Mouse (Mus musculus) myocyte (in vitro differentiated cells): ENCODE measurements around the gene Kalrn. TPM values are rescaled to one million over a fixed set of nuclear protein-coding genes. Genes with fewer than 3 reads are reported as not detected.

Experiments used
- H3K27me3 ChIP-seq: one replicate; pipeline ENCODE4 v1.6.1; 2011; ENCODE audit not compliant: control insufficient read depth, insufficient read depth, insufficient read length
- H3K36me3 ChIP-seq: one replicate; pipeline ENCODE4 v1.6.1; 2011; ENCODE audit not compliant: control insufficient read depth, insufficient read depth
- H3K4me2 ChIP-seq: one replicate; pipeline ENCODE4 v1.6.1; 2011; ENCODE audit warnings: low read depth, control low read depth
- H3K4me3 ChIP-seq: one replicate; pipeline ENCODE4 v1.5.1; 2011; ENCODE audit warnings: mild to moderate bottlenecking, control low read depth, moderate library complexity
- H3K79me2 ChIP-seq: one replicate; pipeline ENCODE4 v1.6.1; 2011; ENCODE audit not compliant: control insufficient read depth, insufficient read depth
- H3ac ChIP-seq: one replicate; pipeline ENCODE4 v1.6.1; 2011; ENCODE audit not compliant: control insufficient read depth, insufficient read length
- CEBPB ChIP-seq: IDR thresholded peaks from 2 replicates; pipeline ENCODE4 v1.6.1; 2011; ENCODE audit warnings: mild to moderate bottlenecking, moderate library complexity; ENCODE audit not compliant: poor library complexity, insufficient read depth, severe bottlenecking
- E2F4 ChIP-seq: IDR thresholded peaks from one replicate; pipeline ENCODE4 v1.6.1; 2011; ENCODE audit warnings: mild to moderate bottlenecking, control low read depth, moderate library complexity; ENCODE audit not compliant: insufficient read depth
- MAX ChIP-seq: IDR thresholded peaks from one replicate; pipeline ENCODE4 v1.6.1; 2011; ENCODE audit warnings: low read depth, mild to moderate bottlenecking, control low read depth
- MYOD1 ChIP-seq, 3 experiments: IDR thresholded peaks; one replicate each; pipeline ENCODE4 v1.6.1; 2011; ENCODE audit warnings: control low read depth in 2 of 3, low read depth in 2 of 3, mild to moderate bottlenecking in 2 of 3, moderate library complexity in 1 of 3; ENCODE audit not compliant: insufficient read length in 2 of 3, control insufficient read depth in 1 of 3
- MYOG ChIP-seq, 3 experiments: IDR thresholded peaks; one replicate each; pipeline ENCODE4 v1.6.1; 2011; ENCODE audit warnings: control low read depth in 2 of 3, low read depth in 2 of 3, mild to moderate bottlenecking in 2 of 3; ENCODE audit not compliant: insufficient read length in 2 of 3, control insufficient read depth in 1 of 3, insufficient read depth in 1 of 3
- POLR2A ChIP-seq: IDR thresholded peaks from one replicate; pipeline ENCODE4 v1.6.1; 2011; ENCODE audit warnings: low read depth, mild to moderate bottlenecking, control low read depth, moderate library complexity; ENCODE audit not compliant: insufficient read length
- POLR2AphosphoS2 ChIP-seq: IDR thresholded peaks from one replicate; pipeline ENCODE4 v1.6.1; 2011; ENCODE audit warnings: low read depth, control low read depth; ENCODE audit not compliant: insufficient read length
- REST ChIP-seq: IDR thresholded peaks from one replicate; pipeline ENCODE4 v1.6.1; 2011; ENCODE audit warnings: mild to moderate bottlenecking, control low read depth, moderate library complexity; ENCODE audit not compliant: insufficient read depth, insufficient read length
- SRF ChIP-seq: IDR thresholded peaks from one replicate; pipeline ENCODE4 v1.6.1; 2011; ENCODE audit warnings: low read depth; ENCODE audit not compliant: control insufficient read depth, insufficient read length
- TCF12 ChIP-seq: IDR thresholded peaks from one replicate; pipeline ENCODE4 v1.6.1; 2011; ENCODE audit warnings: mild to moderate bottlenecking, control low read depth; ENCODE audit not compliant: poor library complexity, insufficient read depth, severe bottlenecking
- TCF3 ChIP-seq: IDR thresholded peaks from one replicate; pipeline ENCODE4 v1.6.1; 2011; ENCODE audit warnings: low read depth, control low read depth; ENCODE audit not compliant: insufficient read length
- USF1 ChIP-seq: IDR thresholded peaks from one replicate; pipeline ENCODE4 v1.6.1; 2011; ENCODE audit warnings: low read depth, mild to moderate bottlenecking, control low read depth, moderate library complexity
- polyA plus RNA-seq: library from polyadenylated mRNA; unstranded; fragments of >200 nt; fragmentation: generic; extraction: Trizol; gene quantifications from one replicate; pipeline ENCODE4 v1.2.1, GENCODE M21; 2012; ENCODE audit warnings: missing spikeins

The Kalrn gene
- polyA plus RNA-seq, 1 experiment: 5.5 TPM

- H3K4me2 ChIP-seq: no peak overlapping the region
- TF ChIP-seq MAX (no peak), TCF12 (no peak), MYOG (IDR thresholded peaks at IDR 0.05; ENCODE audit: control insufficient read depth in 1 of 3, insufficient read depth in 1 of 3, insufficient read length in 2 of 3, low read depth in 2 of 3) (no peak), SRF (no peak), REST (no peak), USF1 (no peak), CEBPB (no peak), POLR2A (no peak), TCF3 (no peak), E2F4 (no peak), MYOD1 (IDR thresholded peaks at IDR 0.05; ENCODE audit: control insufficient read depth in 1 of 3, insufficient read length in 2 of 3, low read depth in 2 of 3) (no peak)
- H3K4me3 ChIP-seq: no peak overlapping the region
- no peaks in the 10 kb centered on the region for H3K27me3 ChIP-seq
- no peak overlapping the region for H3ac ChIP-seq
- no peaks in the 10 kb centered on the region for H3K79me2 ChIP-seq
- no peaks in the 10 kb centered on the region for H3K36me3 ChIP-seq
These were observed 642.5 kb downstream of the Kalrn start for GRCm38 (mm10) chr16:33930785-33931184.

GRCm38 (mm10) chr16:33928788-33929462, 644.4 kb downstream of the Kalrn start:
- no peaks in the 10 kb centered on the region for H3K79me2 ChIP-seq
- TF ChIP-seq REST (no peak), POLR2A (no peak), MYOG (IDR thresholded peaks at IDR 0.05; ENCODE audit: control insufficient read depth in 1 of 3, insufficient read depth in 1 of 3, insufficient read length in 2 of 3, low read depth in 2 of 3) (no peak), POLR2AphosphoS2 (no peak), SRF (no peak), CEBPB (no peak), TCF3 (no peak), E2F4 (no peak), MAX (no peak), MYOD1 (IDR thresholded peaks at IDR 0.05; ENCODE audit: control insufficient read depth in 1 of 3, insufficient read length in 2 of 3, low read depth in 2 of 3) (no peak)
- no peaks in the 10 kb centered on the region for H3K27me3 ChIP-seq
- H3K4me3 ChIP-seq: no peak overlapping the region
- no peak overlapping the region for H3ac ChIP-seq
- no peak overlapping the region for H3K4me2 ChIP-seq
- peaks cover 4% of the 10 kb centered on the region for H3K36me3 ChIP-seq

- Histone ChIP-seq H3K27me3 (no peaks in the 10 kb centered on the region), H3K4me3 (no peak overlapping the region), H3ac (no peak overlapping the region), H3K79me2 (no peaks in the 10 kb centered on the region), H3K36me3 (peaks cover 5% of the 10 kb centered on the region), H3K4me2 (no peak overlapping the region)
- TF ChIP-seq POLR2A (no peak), MYOD1 (IDR thresholded peaks at IDR 0.05; ENCODE audit: control insufficient read depth in 1 of 3, insufficient read length in 2 of 3, low read depth in 2 of 3) (no peak)
These were observed 646.0 kb downstream of the Kalrn start for GRCm38 (mm10) chr16:33927263-33927824.

GRCm38 (mm10) chr16:33923758-33924157, 649.6 kb downstream of the Kalrn start:
- no peaks in the 10 kb centered on the region for H3K27me3 ChIP-seq
- no peak overlapping the region for H3ac ChIP-seq
- H3K36me3 ChIP-seq: peaks cover 9% of the 10 kb centered on the region
- H3K4me3 ChIP-seq: no peak overlapping the region
- no peak overlapping the region for H3K4me2 ChIP-seq
- TF ChIP-seq REST (no peak), SRF (no peak), MYOG (IDR thresholded peaks at IDR 0.05; ENCODE audit: control insufficient read depth in 1 of 3, insufficient read depth in 1 of 3, insufficient read length in 2 of 3, low read depth in 2 of 3) (no peak), CEBPB (no peak), POLR2AphosphoS2 (no peak), MAX (no peak), TCF3 (no peak), POLR2A (no peak), MYOD1 (IDR thresholded peaks at IDR 0.05; ENCODE audit: control insufficient read depth in 1 of 3, insufficient read length in 2 of 3, low read depth in 2 of 3) (no peak), TCF12 (no peak), E2F4 (no peak), USF1 (no peak)
- H3K79me2 ChIP-seq: no peaks in the 10 kb centered on the region

- no peak overlapping the region for H3K4me3 ChIP-seq
- no peak overlapping the region for H3ac ChIP-seq
- peak overlapping the region; percentile 60 for H3K4me2 ChIP-seq
- no peaks in the 10 kb centered on the region for H3K27me3 ChIP-seq
- no peak for TF ChIP-seq E2F4
- TF ChIP-seq USF1: no peak
- TF ChIP-seq MYOG (IDR thresholded peaks at IDR 0.05; ENCODE audit: control insufficient read depth in 1 of 3, insufficient read depth in 1 of 3, insufficient read length in 2 of 3, low read depth in 2 of 3): no peak
- no peak for TF ChIP-seq TCF3
- TF ChIP-seq SRF: no peak
- no peak for TF ChIP-seq POLR2A
- TF ChIP-seq MAX: no peak
- no peak for TF ChIP-seq CEBPB
- no peak for TF ChIP-seq POLR2AphosphoS2
- no peak for TF ChIP-seq MYOD1 (IDR thresholded peaks at IDR 0.05; ENCODE audit: control insufficient read depth in 1 of 3, insufficient read length in 2 of 3, low read depth in 2 of 3)
- TF ChIP-seq REST: no peak
- no peak for TF ChIP-seq TCF12
- H3K36me3 ChIP-seq: peaks cover 9% of the 10 kb centered on the region
- H3K79me2 ChIP-seq: no peaks in the 10 kb centered on the region
These were observed 650.4 kb downstream of the Kalrn start for GRCm38 (mm10) chr16:33923001-33923316.
